Mouse (Mus musculus) hindbrain, embryonic 14.5 days (tissue): Measurements from ENCODE around the gene Gm10203. TPM values are rescaled to one million over a fixed set of nuclear protein-coding genes. Genes with fewer than 3 reads are reported as not detected.
"Not testable (repeated sequence)": the region's sequence is repeated elsewhere in the genome, so short reads cannot be mapped to it uniquely, and the experiment has no call there.

ENCODE experiments used
- ATAC-seq: fragments of 200-750 bp; cut with Nextera tagmentation; 2 replicates; pipeline ENCODE4 v1.8.0; 2017; ENCODE audit warnings: moderate number of reproducible peaks, mild to moderate bottlenecking, moderate TSS enrichment, moderate library complexity; ENCODE audit not compliant: low FRiP score
- DNase-seq: peaks from one replicate; pipeline ENCODE4 v3.0.0-alpha.2; 2015; ENCODE audit warnings: low spot score
- H3K27ac ChIP-seq: fragments of 300-500 bp; sonication (generic); 2 replicates; pipeline ENCODE4 v1.5.1; 2014; ENCODE audit warnings: mild to moderate bottlenecking, moderate library complexity
- H3K27me3 ChIP-seq: fragments of 300-500 bp; sonication (generic); 2 replicates; pipeline ENCODE4 v1.6.1; 2014; ENCODE audit warnings: mild to moderate bottlenecking, low read length, mixed read lengths; ENCODE audit not compliant: control insufficient read depth, insufficient read depth
- H3K36me3 ChIP-seq: fragments of 300-500 bp; sonication (generic); replicated peaks from 2 replicates; pipeline ENCODE4 v1.6.1; 2014; ENCODE audit not compliant: control insufficient read depth, insufficient read depth
- H3K4me1 ChIP-seq: fragments of 300-500 bp; sonication (generic); replicated peaks from 2 replicates; pipeline ENCODE4 v1.6.1; 2014; ENCODE audit warnings: antibody characterized with exemption, low read length, mixed read lengths; ENCODE audit not compliant: control insufficient read depth, insufficient read depth
- H3K4me2 ChIP-seq: fragments of 300-500 bp; sonication (generic); replicated peaks from 2 replicates; pipeline ENCODE4 v1.6.1; 2014; ENCODE audit warnings: mild to moderate bottlenecking, moderate library complexity
- H3K4me3 ChIP-seq: fragments of 300-500 bp; sonication (generic); replicated peaks from 2 replicates; pipeline ENCODE4 v1.5.1; 2014; ENCODE audit warnings: mild to moderate bottlenecking, low read length
- H3K9ac ChIP-seq: fragments of 300-500 bp; sonication (generic); 2 replicates; pipeline ENCODE4 v1.6.1; 2014
- H3K9me3 ChIP-seq: fragments of 300-500 bp; sonication (generic); 2 replicates; pipeline ENCODE4 v1.6.1; 2016; ENCODE audit warnings: low read length; ENCODE audit not compliant: control insufficient read depth
- WGBS: fragments of 180-500 bp; shearing (Covaris S2); extraction: QIAGEN DNeasy Blood & Tissue Kit; methylation state at CpG from one replicate; pipeline ENCODE4 v1.1.7; 2014; 5-methylcytosine and 5-hydroxymethylcytosine counted together
- polyA plus RNA-seq: library from polyadenylated mRNA; unstranded; fragments of >200 nt; fragmentation: Nextera tagmentation; extraction: Ambion mirVana; gene quantifications from 2 replicates; pipeline ENCODE4 v1.2.1, GENCODE M21; 2014

The Gm10203 gene
- polyA plus RNA-seq, 1 experiment from 2014 or later, result not detected

DNA sequence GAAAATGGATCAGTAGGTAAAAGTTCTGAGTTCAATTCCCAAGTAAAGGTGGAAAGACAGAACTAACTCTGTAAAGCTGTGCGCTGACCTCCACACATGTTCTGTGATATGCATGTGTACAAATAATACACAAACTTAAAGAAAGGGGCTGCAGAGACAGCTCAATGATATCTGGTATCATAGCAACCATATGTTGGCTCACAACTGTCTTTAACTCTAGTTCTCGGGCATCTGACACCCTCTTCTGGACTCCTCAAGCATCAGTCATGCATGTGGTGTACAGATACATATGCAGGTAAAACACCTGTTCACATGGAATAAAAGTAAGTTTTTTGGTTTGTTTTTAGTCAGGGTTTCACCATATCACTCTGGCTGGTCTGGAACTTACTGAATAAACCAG is 38.5 kb downstream of the Gm10203 start:
- ATAC-seq (no peak), DNase-seq (no peak)
- Histone ChIP-seq H3K36me3 (peaks cover 61% of the 10 kb centered on the region), H3K4me1 (no peaks in the 10 kb centered on the region), H3K27ac (no peak overlapping the region), H3K9ac (no peak overlapping the region), H3K4me2 (no peak overlapping the region), H3K4me3 (no peak overlapping the region), H3K27me3 (no peaks in the 10 kb centered on the region), H3K9me3 (no peaks in the 10 kb centered on the region)
- 95% methylated on average over 2 of the region's 2 CpGs for whole genome bisulfite sequencing

DNA sequence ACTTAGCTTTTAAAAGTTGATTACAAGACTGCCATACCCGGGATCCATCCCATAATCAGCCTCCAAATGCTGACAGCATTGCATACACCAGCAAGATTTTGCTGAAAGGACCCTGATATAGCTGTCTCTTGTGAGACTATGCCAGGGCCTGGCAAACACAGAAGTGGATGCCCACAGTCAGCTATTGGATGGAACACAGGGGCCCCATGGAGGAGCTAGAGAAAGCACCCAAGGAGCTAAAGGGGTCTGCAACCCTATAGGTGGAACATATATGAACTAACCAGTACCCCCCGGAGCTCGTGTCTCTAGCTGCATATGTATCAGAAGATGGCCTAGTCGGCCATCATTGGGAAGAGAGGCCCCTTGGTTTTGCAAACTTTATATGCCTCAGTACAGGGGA is 40.0 kb downstream of the Gm10203 start:
- WGBS, result 88% methylated on average over 4 of the region's 4 CpGs
- peaks cover 57% of the 10 kb centered on the region for H3K36me3 ChIP-seq
- H3K4me1 ChIP-seq, H3K9me3 ChIP-seq, H3K27ac ChIP-seq, H3K4me2 ChIP-seq, DNase-seq, H3K27me3 ChIP-seq, H3K9ac ChIP-seq, H3K4me3 ChIP-seq, ATAC-seq: not testable (repeated sequence)

DNA sequence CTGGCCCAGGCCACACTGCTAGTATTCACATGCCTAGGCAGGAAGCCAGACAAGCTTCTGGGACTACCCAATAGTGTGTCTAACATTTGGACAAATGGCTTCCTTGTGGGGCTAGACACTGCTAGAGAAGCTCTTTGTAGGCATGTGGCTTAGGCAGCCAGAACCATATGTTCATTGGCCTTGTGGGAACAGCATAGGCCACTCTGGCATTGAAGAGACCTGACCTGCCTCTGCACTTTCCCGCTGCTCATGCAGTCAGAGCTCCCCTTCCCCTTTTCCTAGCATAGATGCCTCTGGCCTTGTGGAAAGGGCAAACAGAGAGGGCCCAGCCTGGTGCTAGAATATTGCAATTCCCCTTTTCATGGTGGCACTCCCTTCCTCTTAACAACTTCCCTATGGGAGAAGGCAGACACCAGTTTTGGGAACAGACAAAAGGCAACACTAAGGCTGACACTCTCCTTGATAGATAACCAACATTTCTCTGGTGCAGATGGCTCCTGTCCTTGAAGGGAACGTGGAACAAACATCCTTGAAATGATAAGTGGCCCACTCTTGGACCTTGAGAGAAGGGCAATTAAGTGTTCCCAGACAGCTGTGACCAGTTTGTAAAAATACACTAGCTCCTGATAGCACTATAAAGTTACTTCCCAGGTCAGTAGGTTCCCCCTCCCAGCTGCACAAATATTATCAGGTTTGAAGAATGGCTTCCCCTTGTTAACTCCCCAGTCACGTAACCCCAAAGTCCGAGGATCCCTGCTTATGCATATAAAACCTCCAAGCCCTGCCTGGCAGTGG is 44.1 kb downstream of the Gm10203 start:
- H3K9me3 ChIP-seq, result peaks cover 12% of the 10 kb centered on the region
- H3K4me2 ChIP-seq, result no peak overlapping the region
- no peak overlapping the region for H3K9ac ChIP-seq
- H3K36me3 ChIP-seq, result peaks cover 58% of the 10 kb centered on the region
- no peaks in the 10 kb centered on the region for H3K27me3 ChIP-seq
- H3K4me3 ChIP-seq, result no peak overlapping the region
- no peak overlapping the region for H3K27ac ChIP-seq
- H3K4me1 ChIP-seq, result no peaks in the 10 kb centered on the region
- no peak for DNase-seq
- ATAC-seq, result no peak
- 79% methylated on average over 4 of the region's 4 CpGs for WGBS

DNA sequence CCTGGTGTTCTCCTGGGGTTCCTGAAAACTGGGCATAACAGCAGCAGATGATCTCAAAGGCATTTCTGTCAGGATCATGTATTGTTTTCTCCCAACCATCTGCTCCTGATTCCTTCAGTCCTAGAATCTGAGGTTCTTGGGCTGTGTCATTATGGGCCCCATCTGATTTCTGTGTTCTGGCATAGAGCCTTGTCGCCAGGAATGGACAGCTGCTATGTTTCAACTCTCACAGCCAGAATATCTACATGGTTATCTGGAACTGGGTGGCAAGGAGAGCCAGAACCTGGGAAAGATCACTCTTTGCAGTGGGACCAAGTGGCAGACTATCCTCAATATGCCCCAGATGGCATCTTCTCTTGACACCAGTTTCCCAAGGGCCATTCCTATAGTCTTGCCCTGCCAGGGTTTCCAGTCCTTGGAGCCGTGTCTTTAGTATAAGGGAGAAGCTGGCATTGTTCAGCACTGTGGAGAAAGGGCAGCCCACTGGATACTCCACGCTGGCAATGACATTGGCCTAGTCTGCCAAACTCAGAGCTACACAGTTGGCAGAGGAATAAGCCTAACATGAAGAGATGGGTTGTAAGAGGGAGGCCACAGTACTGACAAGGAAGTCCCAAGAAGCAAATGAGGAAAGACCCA is 45.1 kb downstream of the Gm10203 start:
- WGBS, result 86% methylated on average over 3 of the region's 3 CpGs
- H3K9me3 ChIP-seq, result peaks cover 14% of the 10 kb centered on the region
- H3K9ac ChIP-seq, result no peak overlapping the region
- no peak overlapping the region for H3K4me3 ChIP-seq
- no peak overlapping the region for H3K4me2 ChIP-seq
- no peaks in the 10 kb centered on the region for H3K27me3 ChIP-seq
- DNase-seq (no peak), ATAC-seq (no peak)
- H3K36me3 ChIP-seq, result peaks cover 59% of the 10 kb centered on the region
- H3K27ac ChIP-seq, result no peak overlapping the region
- H3K4me1 ChIP-seq, result no peaks in the 10 kb centered on the region

DNA sequence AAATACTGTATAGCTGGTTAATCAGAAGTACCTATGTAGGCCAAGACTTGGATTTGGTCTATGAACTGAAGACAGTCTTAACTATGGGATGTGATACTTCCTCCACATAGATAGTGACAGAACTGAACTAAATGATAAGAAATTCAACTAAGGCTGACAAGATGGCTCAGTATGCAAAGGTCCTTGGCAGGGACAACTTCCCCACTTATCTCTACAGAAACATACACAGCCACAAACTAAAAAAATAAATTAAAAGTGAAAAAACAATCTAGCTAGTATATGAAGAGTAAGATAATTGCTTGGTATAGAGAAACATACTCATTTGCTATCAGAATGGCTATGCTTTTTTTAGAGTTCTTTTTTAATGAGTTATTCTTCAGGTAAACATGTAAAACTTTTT is 49.1 kb downstream of the Gm10203 start:
- H3K4me1 ChIP-seq, result no peaks in the 10 kb centered on the region
- H3K27me3 ChIP-seq, result no peaks in the 10 kb centered on the region
- no peak overlapping the region for H3K9ac ChIP-seq
- H3K4me2 ChIP-seq, result no peak overlapping the region
- DNase-seq (no peak), ATAC-seq (no peak)
- peaks cover 14% of the 10 kb centered on the region for H3K9me3 ChIP-seq
- H3K36me3 ChIP-seq, result peaks cover 90% of the 10 kb centered on the region
- no peak overlapping the region for H3K4me3 ChIP-seq
- H3K27ac ChIP-seq, result no peak overlapping the region

Other genes starting within 250 kb of the Gm10203 start
- 5.0 and 8.8 TPM in 2 replicates for gene Caprin2, start 233.9 kb upstream of the Gm10203 start, polyA plus RNA-seq
- gene Sinhcaf, start 183.7 kb upstream of the Gm10203 start, polyA plus RNA-seq, result 45.6 and 48.1 TPM in 2 replicates
- 18.4 and 21.1 TPM in 2 replicates for gene Dennd5b, start 28.5 kb upstream of the Gm10203 start, polyA plus RNA-seq
- gene Etfbkmt, start 9.7 kb downstream of the Gm10203 start, polyA plus RNA-seq, result 6.4 and 6.8 TPM in 2 replicates
- gene Amn1, start 58.5 kb downstream of the Gm10203 start, polyA plus RNA-seq, result 104 and 110 TPM in 2 replicates
- gene Resf1, start 179.2 kb downstream of the Gm10203 start, polyA plus RNA-seq, result 28.4 and 30.0 TPM in 2 replicates